Mouse (Mus musculus): ENCODE measurements at regions not wholly inside any gene's neighbourhood (a gene's known extent, or its start where the extent isn't known, plus 50 kb on each side); places are given as distances from the start of the nearest gene placed in this dataset.

DNA sequence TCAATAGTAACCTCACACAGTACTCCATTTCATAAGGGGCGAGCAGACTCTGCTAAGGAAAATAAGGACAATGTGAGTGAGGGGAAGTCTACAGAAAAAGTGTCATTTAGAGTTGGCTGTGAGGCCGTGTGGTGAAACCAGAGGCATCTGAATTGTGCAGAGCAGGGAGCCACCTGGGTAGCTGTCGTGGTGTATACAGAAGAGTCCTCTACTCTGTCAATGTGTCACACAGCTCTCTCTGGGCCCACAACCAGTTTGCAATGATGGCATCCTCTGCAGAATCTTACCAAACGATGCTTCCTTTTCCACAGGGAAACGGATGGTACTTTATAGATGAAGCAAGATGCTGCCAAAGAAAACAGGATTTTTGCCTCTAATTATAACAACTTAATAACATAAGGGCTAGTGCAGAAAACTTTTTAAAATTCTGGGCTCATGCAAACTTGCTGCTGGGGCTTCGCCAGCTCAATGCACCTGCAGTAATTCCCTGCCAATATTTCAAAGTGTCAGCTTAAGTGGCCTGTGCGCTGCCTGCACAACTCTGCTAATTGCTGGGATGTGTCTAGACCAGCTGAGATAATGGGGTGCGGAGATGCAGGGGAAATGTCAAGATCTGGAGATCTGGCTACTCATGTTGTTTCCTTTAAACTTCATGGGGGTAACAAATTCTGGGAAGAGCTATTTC is 505.8 kb downstream of the Dok5 start:
- WGBS (ENCODE audit: insufficient replicate concordance) = 57% methylated on average over 8 of the region's 8 CpGs
- Histone ChIP-seq H3K4me2 (ENCODE audit: low read depth) (no peak overlapping the region), H3K9ac (replicated peaks) (no peak overlapping the region), H3K27me3 (ENCODE audit: control insufficient read depth, insufficient read depth, low read length) (no peaks in the 10 kb centered on the region), H3K9me3 (ENCODE audit: control insufficient read depth, low read length) (no peaks in the 10 kb centered on the region), H3K4me3 (ENCODE audit: insufficient read depth in 1 of 2, low read depth in 2 of 2, low read length in 2 of 2) (no peak overlapping the region), H3K36me3 (replicated peaks; ENCODE audit: control insufficient read depth, insufficient read depth, low read depth) (no peaks in the 10 kb centered on the region), H3K4me1 (replicated peaks; ENCODE audit: control insufficient read depth in 2 of 2, insufficient read depth in 2 of 2, low read length in 1 of 2) (no peaks in the 10 kb centered on the region), H3K27ac (no peak overlapping the region)
- ATAC-seq (ENCODE audit: insufficient read depth) (no peak), DNase-seq (ENCODE audit: low read depth in 3 of 3, low spot score in 3 of 3) (no peak)
- no peak for TF ChIP-seq CTCF (IDR thresholded peaks at IDR 0.05; ENCODE audit: low read depth)
- TF ChIP-seq EP300 (IDR thresholded peaks at IDR 0.05; ENCODE audit: low read depth) = no peak

- TF ChIP-seq CTCF (IDR thresholded peaks at IDR 0.05; ENCODE audit: low read depth) (no peak), EP300 (IDR thresholded peaks at IDR 0.05; ENCODE audit: low read depth) (no peak)
- H3K4me2 ChIP-seq (ENCODE audit: low read depth) = no peak overlapping the region
- H3K4me1 ChIP-seq (replicated peaks; ENCODE audit: control insufficient read depth in 2 of 2, insufficient read depth in 2 of 2, low read length in 1 of 2) = no peaks in the 10 kb centered on the region
- H3K4me3 ChIP-seq (ENCODE audit: insufficient read depth in 1 of 2, low read depth in 2 of 2, low read length in 2 of 2) = no peak overlapping the region
- no peak overlapping the region for H3K9ac ChIP-seq (replicated peaks)
- H3K36me3 ChIP-seq (replicated peaks; ENCODE audit: control insufficient read depth, insufficient read depth, low read depth) = no peaks in the 10 kb centered on the region
- no peaks in the 10 kb centered on the region for H3K27me3 ChIP-seq (ENCODE audit: control insufficient read depth, insufficient read depth, low read length)
- no peaks in the 10 kb centered on the region for H3K9me3 ChIP-seq (ENCODE audit: control insufficient read depth, low read length)
- H3K27ac ChIP-seq = no peak overlapping the region
- ATAC-seq (ENCODE audit: insufficient read depth) = no peak
- no peak for DNase-seq (ENCODE audit: low read depth in 3 of 3, low spot score in 3 of 3)
Observed at GRCm38 (mm10) chr2:171232812-171233211, 501.2 kb downstream of the Dok5 start.

DNA sequence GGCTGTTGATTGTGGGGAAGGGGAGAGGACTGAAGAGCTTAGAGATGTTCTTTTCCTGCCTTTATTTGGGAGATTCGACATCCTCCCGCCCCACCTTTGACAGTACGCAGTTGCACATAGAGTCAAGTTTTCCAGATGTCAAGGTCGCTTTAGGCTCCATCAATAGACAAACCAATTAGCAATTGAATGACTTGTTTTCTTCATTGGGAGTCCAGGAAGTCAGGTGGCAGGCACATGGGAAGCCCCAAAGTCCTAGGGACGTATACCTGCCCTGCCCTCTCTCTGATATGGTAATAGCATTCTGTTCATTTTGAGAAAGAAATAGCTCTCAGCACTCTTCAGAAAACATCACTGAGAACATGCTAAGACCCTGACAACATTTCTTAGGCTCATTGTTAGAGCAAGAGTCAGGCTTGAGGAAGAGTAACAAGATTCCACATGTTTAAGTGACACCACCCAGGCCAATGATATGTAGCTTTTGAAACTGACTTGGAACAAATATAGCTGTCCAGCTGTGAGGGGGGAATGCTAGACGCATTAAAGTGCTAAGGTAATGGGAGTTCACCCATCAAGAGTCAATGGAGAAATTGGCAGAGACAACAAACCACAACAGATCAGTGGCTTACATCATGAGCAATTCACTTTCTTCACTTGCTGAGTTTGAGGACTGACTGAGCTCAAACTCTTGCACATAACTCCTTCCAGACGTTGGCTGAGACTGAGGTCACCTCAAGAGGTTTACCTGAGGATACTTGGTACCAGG is 499.9 kb downstream of the Dok5 start:
- H3K4me3 ChIP-seq (ENCODE audit: insufficient read depth in 1 of 2, low read depth in 2 of 2, low read length in 2 of 2) = no peak overlapping the region

GRCm38 (mm10) chr2:171230536-171230935 is 498.9 kb downstream of the Dok5 start:
- 71% methylated on average over 12 of the region's 12 CpGs for WGBS (ENCODE audit: insufficient replicate concordance)
- no peaks in the 10 kb centered on the region for H3K36me3 ChIP-seq (replicated peaks; ENCODE audit: control insufficient read depth, insufficient read depth, low read depth)

More for the DNA sequence above, 499.9 kb downstream of the Dok5 start:
- no peak for TF ChIP-seq CTCF (IDR thresholded peaks at IDR 0.05; ENCODE audit: low read depth)
- no peak for TF ChIP-seq EP300 (IDR thresholded peaks at IDR 0.05; ENCODE audit: low read depth)
- DNase-seq (ENCODE audit: low read depth in 3 of 3, low spot score in 3 of 3) (no peak), ATAC-seq (ENCODE audit: insufficient read depth) (no peak)
- no peak overlapping the region for H3K9ac ChIP-seq (replicated peaks)
- WGBS (ENCODE audit: insufficient replicate concordance) = 57% methylated on average over 7 of the region's 7 CpGs
- no peaks in the 10 kb centered on the region for H3K36me3 ChIP-seq (replicated peaks; ENCODE audit: control insufficient read depth, insufficient read depth, low read depth)
- no peak overlapping the region for H3K4me2 ChIP-seq (ENCODE audit: low read depth)
- no peaks in the 10 kb centered on the region for H3K4me1 ChIP-seq (replicated peaks; ENCODE audit: control insufficient read depth in 2 of 2, insufficient read depth in 2 of 2, low read length in 1 of 2)
- no peaks in the 10 kb centered on the region for H3K27me3 ChIP-seq (ENCODE audit: control insufficient read depth, insufficient read depth, low read length)
- no peak overlapping the region for H3K27ac ChIP-seq
- H3K9me3 ChIP-seq (ENCODE audit: control insufficient read depth, low read length) = no peaks in the 10 kb centered on the region

GRCm38 (mm10) chr2:171228229-171228628 is 496.6 kb downstream of the Dok5 start:
- no peak for TF ChIP-seq CTCF (IDR thresholded peaks at IDR 0.05; ENCODE audit: low read depth)
- TF ChIP-seq EP300 (IDR thresholded peaks at IDR 0.05; ENCODE audit: low read depth) = no peak
- Histone ChIP-seq H3K4me3 (ENCODE audit: insufficient read depth in 1 of 2, low read depth in 2 of 2, low read length in 2 of 2) (no peak overlapping the region), H3K36me3 (replicated peaks; ENCODE audit: control insufficient read depth, insufficient read depth, low read depth) (no peaks in the 10 kb centered on the region), H3K27me3 (ENCODE audit: control insufficient read depth, insufficient read depth, low read length) (no peaks in the 10 kb centered on the region), H3K9me3 (ENCODE audit: control insufficient read depth, low read length) (no peaks in the 10 kb centered on the region), H3K9ac (replicated peaks) (no peak overlapping the region), H3K4me1 (replicated peaks; ENCODE audit: control insufficient read depth in 2 of 2, insufficient read depth in 2 of 2, low read length in 1 of 2) (no peaks in the 10 kb centered on the region), H3K4me2 (ENCODE audit: low read depth) (no peak overlapping the region), H3K27ac (no peak overlapping the region)
- DNase-seq (ENCODE audit: low read depth in 3 of 3, low spot score in 3 of 3) (no peak), ATAC-seq (ENCODE audit: insufficient read depth) (no peak)
- WGBS (ENCODE audit: insufficient replicate concordance) = 57% methylated on average over 3 of the region's 3 CpGs

More at GRCm38 (mm10) chr2:171230536-171230935, 498.9 kb downstream of the Dok5 start:
- no peak overlapping the region for H3K9ac ChIP-seq (replicated peaks)
- TF ChIP-seq CTCF (IDR thresholded peaks at IDR 0.05; ENCODE audit: low read depth) (no peak), EP300 (IDR thresholded peaks at IDR 0.05; ENCODE audit: low read depth) (no peak)
- no peaks in the 10 kb centered on the region for H3K27me3 ChIP-seq (ENCODE audit: control insufficient read depth, insufficient read depth, low read length)
- H3K4me2 ChIP-seq (ENCODE audit: low read depth) = no peak overlapping the region
- H3K4me3 ChIP-seq (ENCODE audit: insufficient read depth in 1 of 2, low read depth in 2 of 2, low read length in 2 of 2) = no peak overlapping the region
- no peaks in the 10 kb centered on the region for H3K9me3 ChIP-seq (ENCODE audit: control insufficient read depth, low read length)
- no peak for DNase-seq (ENCODE audit: low read depth in 3 of 3, low spot score in 3 of 3)
- ATAC-seq (ENCODE audit: insufficient read depth) = no peak
- no peaks in the 10 kb centered on the region for H3K4me1 ChIP-seq (replicated peaks; ENCODE audit: control insufficient read depth in 2 of 2, insufficient read depth in 2 of 2, low read length in 1 of 2)
- H3K27ac ChIP-seq = no peak overlapping the region

Measured in liver, embryonic 14.5 days (tissue).